Mouse (Mus musculus): ENCODE results near the gene Exph5.

Gene Exph5

DNA sequence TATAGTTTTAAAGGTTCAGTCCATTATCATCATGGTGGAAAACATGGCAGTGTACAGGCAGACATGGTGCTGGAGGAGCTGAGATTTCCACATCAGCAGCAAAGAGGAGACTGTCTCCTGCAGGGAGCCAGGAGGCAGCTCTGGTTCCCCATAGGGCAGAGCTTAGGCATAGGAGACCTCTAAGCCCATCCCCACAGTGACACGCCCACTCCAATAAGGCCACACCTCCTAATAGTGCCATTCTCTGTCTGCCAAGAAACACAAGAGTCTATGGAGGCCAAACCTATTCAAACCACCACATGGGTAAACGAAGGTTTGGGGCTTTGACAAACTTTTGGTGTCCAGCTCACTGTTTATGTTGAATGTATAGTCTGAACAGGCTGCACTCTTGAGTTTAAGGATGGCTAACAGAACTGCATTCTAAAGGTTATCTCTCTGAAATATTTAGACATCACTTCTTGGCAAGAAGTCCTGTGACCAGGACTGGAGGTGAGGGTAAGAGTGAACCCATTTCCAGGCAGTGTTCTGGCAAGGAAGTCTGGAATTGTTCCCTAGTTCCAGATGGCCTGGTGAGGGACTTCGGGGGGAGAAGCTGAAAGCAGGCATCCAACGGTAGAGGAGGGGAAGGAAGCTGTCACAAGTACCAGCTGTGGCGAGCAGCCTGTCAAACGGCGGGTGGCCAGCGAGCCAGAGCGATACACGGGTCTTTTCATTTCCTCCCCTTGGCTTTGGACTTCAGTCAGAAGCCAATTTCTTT is 19.6 kb downstream of the Exph5 start:
- no peak for DNase-seq (ENCODE audit: low spot score in 2 of 2)

DNA sequence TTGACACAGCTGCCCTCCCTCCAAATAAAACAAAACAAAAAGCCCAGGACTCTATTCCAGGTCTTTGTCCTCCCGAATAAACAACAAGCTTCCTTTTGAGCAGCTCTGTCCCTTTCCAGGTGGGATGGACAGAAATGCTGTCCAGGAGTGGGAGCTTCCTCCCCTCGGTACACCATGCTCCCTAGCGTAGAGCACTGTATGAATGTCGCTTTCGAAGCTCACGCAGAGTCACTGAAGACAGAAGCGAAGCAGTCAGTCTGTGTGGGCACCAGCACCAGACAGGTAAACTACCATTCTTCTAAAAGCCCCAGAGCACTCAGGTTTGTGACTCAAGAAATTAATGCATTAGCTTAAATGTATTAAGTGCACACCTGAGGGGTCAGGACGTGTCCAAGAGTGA is 20.2 kb downstream of the Exph5 start:
- DNase-seq (ENCODE audit: low spot score in 2 of 2): no peak

GRCm38 (mm10) chr9:53323419-53324251 is 22.2 kb downstream of the Exph5 start:
- DNase-seq (ENCODE audit: low spot score in 2 of 2): peak in 1 of 2 experiments; percentile 9

DNA sequence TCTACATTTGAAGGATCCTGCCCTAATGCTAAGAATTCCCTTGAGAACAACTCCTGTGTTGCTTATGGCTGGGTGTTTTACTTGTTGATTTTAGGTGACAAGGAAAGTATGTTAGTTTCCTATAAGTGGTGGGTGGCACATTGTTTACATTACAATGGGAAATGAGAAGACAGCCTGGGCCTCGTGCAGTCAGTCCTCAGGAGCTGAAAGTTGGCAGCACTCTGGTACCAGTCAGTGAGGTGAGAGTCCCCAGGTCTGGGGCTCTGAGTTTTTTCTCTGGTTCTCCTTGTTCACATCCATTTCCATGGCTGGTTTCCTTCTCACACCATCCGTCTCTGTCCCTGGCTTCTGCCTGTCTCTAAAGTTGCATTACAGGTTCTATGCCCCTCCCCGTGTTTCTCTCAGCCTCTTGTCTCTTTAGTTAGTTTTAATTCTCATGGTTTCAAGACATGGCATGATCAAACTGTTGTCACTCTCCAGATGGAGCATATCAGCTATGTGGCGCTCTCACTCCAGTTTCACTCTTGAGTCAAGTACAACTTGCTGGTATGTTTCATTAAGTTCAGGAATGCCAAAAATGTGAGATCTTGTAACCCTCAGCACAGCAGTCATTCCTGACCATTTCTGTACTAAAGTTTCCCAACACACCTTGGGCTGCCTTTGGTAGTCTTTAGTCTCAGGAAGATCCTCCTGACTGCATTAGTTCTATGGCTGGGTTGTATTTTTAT is 24.1 kb downstream of the Exph5 start:
- no peak for DNase-seq (ENCODE audit: low spot score in 2 of 2)

DNA sequence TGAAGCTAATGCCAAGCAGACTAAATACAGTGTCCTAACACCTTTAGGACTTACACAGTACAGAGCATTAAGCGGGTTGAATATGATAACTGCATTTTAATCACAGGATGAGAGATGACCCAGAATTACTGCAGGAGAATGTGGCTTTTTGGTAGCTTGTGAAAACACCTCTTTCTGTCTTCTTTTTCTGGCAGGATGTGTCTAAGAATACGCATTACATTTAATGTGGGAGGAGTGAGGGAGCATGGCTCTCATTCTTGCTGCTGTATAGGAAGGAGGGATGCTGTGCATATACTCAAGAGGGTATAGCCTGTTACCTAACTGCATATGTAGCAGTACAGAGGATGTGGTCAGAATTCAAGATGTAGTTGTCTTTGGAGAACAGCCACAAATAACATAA is 26.7 kb downstream of the Exph5 start:
- DNase-seq (ENCODE audit: low spot score in 2 of 2): no peak

DNA sequence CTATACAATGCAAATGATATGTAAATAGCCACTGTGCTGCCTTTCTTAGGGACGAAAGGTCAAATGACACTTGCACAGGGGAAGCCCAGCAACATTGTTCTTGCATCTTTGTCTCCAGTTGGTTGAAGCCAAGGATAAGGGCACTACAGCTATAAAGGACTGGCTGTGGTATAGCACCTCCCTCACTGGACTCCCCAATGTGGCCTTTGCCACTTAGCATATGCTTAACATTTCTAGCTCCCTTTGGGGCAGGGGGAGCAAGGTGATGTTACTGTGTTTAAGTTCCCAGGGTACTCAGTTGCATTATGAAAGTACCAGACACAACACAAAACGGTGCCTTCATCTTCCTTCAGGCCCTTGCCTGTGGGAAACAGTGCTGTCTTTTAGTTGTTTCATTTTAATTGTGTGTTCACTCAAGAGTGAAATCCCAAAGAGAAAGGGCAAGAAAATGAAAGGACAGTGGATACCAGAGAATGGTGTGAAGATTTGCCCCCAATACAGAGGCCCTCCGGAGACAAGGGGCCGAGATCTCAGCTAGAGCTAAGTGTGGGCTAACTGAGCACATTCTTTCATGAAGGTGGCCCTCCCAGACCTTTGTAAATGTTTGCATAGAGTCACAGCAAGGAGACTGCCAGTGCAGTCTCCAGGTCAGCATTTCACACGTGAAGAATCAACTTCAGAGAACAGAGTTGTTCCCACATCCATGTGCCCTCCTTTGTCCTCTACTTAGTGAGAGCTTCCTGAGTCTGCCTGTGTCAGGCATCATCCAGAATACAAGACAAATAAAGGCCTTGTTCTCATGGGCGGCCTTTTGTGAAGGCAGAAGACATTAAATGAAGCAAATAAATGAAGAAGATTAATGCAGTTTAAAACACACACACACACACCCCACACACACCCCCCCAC is 28.1 kb downstream of the Exph5 start:
- DNase-seq (ENCODE audit: low spot score in 2 of 2): no peak

DNA sequence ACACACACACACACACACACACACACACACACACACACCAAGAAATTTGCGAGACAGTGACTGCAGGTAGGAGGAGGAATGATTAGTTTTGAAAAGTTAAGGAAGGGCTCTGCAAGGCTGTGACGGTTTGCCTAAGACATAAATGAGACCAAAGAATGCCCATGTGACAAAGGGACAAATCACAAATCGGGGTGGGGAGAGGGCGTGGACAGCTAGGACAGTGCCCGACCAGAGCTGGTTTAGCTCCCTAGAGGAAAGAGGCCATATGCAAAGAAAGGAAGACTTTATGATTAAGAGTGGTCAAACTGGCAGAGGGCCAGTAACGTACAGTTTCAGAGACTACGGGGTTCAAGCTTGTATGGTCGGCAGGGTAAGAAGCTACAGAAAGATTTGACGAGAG is 28.8 kb downstream of the Exph5 start:
- DNase-seq (ENCODE audit: low spot score in 2 of 2): no peak

GRCm38 (mm10) chr9:53333436-53333835 is 32.0 kb downstream of the Exph5 start:
- DNase-seq (ENCODE audit: low spot score in 2 of 2): no peak

DNA sequence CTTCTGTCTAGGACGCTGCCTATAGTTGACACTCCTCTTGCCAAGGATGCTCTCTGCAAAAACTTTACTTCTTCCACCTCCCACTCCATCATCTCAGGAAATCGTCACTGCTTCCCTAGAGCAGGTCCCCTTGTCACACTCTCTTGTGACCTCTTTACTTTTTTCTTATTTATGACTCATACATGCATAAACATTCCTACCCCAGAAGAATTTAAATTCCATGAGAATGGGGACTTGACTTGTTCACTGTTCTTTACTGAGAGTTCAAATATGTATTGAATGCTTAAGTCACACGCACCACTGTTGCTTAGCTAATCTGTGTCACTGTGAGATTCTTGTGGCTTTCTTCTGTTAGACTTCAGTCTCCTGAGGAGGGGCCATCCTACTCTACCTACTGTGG is 33.7 kb downstream of the Exph5 start:
- DNase-seq (ENCODE audit: low spot score in 2 of 2): no peak

GRCm38 (mm10) chr9:53339603-53340002 is 38.1 kb downstream of the Exph5 start:
- DNase-seq (ENCODE audit: low spot score in 2 of 2): no peak

DNA sequence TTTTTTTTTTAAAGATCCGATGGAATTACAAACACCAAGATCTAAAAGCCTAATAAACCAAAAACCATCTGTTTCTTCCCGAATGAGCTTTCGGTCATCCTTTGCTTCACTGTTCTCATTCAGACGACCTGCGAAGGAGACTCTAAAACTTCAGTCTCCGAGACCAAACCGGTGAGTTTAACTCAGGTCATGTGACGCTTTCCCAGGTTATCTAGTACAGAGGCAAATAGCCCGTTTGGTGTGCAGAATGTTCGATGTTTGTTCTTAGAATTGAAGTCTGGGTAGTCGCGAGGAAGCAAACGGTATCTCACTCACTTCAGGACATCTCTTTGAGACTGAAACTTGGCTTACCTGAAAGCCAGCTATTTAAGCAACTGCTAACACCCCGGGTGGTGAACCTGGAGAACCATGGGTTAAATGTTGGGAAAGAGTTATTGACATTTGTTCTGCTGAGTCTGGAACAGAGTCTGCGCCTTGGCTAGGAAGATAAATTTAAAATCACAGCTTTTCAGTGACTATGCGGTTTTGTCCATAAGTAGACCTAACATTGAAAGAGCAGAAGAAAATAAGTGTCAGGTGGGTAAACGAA is 39.0 kb downstream of the Exph5 start:
- DNase-seq (ENCODE audit: low spot score in 2 of 2): no peak

DNA sequence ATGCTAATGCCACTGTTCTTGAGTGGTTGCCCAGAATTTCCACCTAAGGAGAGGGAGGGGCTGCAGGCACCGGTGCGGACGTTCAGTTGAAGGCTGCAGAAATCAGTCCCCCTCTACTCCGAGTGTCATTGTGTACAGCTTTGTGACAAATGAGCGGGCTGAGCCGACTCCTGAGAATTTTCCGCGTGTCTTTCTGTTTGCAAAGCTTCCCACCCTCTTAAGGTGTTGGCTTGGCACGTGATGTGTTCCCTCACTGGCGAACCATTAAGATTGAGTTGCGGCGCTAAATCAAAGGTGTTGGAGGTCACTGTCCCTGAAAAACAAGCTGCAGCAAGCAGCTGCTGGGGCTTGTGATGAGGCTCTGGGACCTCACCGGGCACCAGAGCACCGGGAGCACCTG is 39.5 kb downstream of the Exph5 start:
- peak; percentile 9 to 38 for DNase-seq (ENCODE audit: low spot score in 2 of 2)

GRCm38 (mm10) chr9:53341981-53342380 is 40.5 kb downstream of the Exph5 start:
- no peak for DNase-seq (ENCODE audit: low spot score in 2 of 2)

DNA sequence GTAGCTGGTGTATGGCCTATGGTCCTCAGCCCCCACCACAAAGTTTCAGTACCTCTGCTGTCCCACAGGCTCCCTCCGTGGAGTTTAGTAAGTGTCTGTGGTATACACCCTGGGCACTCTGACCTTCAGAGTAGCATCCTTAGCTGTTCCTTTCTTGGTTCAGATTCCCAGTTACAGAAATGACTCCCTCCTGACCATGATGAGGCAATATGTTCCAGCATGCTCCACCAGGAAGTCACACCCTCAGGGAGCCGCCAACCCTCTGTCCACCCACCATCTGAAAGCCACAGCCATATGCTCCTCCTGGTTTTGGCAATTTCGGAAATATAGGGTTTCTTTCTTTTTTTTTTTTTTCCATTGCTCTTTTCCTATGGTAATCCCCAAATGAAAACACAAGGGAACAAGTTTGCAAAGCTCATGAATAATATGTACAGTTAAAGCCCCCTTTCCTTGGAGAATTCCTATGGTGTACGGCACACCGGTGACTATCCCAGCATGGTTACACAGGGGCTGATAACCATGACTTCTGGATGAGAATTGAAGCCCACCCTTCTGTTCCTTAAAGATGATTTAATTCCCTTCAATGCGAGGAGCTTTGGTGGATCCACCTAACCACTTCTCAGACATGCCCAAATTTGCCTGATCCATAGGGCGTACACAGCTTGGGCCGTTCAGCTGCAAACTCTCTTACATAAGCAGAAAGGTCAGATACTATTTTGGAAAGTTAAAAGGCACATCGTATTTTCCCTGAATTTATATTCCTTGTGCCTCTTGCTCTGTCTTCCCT is 43.4 kb downstream of the Exph5 start:
- DNase-seq (ENCODE audit: low spot score in 2 of 2): no peak

GRCm38 (mm10) chr9:53345728-53346127 is 44.3 kb downstream of the Exph5 start:
- DNase-seq (ENCODE audit: low spot score in 2 of 2): no peak

DNA sequence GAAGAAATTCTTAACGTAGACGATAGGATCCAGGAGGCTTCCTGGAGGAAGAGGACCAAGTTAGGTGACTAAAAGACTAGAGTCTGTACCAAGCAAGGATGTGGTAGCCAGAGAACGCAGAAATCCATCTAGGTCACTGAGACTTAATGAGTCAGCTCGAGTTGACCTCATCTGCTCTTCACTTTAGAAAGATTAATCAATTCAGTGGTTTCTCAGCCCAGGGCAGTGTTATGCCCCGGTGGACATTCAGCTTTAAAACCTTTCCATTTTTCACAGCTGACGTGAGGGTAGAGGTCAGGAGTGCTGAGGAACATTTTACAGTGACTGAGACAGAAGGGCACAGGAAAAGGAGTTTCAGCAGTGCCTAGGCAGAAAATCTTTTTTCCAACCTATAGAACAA is 44.9 kb downstream of the Exph5 start:
- DNase-seq (ENCODE audit: low spot score in 2 of 2): no peak

DNA sequence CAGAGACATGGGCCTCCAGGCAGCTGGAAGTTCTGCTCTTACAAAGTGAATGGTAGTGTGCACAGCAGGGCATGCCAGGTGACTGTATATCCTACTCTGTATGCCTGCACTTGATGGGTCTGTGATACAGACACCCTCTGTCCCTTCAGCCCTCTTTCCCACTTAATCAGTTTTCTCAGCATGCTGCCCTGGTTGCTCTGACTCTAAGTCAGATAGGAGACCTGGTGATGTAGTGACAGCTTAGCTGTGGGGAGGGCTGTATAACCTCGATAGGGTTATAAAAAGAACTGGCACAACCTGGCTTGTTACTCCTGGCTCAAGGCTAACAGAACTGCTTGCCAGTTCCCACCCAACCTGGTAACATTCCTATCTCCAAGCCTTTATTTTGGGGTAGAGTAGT is 47.7 kb downstream of the Exph5 start:
- DNase-seq (ENCODE audit: low spot score in 2 of 2): no peak

DNA sequence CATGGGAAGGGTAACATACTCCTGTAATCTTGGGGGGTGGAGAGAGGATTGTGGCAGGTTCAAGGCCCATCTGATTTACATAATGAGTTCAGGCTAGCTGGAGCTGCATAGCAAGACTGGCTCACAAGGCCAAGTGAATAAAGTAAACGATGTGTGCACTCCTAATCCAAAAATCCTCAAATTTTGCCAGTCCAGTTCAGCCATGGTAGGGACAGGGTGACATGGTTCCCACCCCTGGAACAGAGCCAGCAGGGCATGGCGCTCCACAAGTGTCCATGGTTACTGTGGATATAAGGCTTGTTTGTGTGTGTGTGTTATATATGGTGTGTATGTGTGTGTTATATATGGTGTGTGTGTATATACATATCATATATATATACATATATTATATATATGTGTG is 48.9 kb downstream of the Exph5 start:
- no peak for DNase-seq (ENCODE audit: low spot score in 2 of 2)

- no peak for DNase-seq (ENCODE audit: low spot score in 2 of 2)
Measured at GRCm38 (mm10) chr9:53351899-53352298, 50.4 kb downstream of the Exph5 start.

DNA sequence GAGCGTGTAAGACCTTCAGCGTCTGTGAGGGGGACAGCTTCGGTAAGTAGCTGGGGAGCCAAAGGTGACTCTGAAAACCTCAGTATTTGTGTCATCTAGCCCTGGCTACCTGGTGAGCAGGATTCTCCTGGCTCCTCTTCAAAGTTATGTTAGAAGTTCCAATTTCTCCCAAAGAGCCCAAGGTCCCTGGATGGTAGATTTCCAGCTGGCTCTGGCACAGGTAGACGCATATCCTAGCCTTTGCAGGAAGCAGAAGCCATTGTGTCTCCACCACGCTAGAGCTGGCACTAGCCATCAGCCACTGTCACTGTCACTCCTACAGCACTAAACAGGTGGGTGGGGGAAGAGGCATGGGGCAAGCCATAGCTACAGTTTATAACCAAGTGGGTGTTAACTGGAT is 51.7 kb downstream of the Exph5 start:
- no peak for DNase-seq (ENCODE audit: low spot score in 2 of 2)
